Mouse (Mus musculus): ENCODE results near the gene Rptor.

Rptor gene

GRCm38 (mm10) chr11:119692196-119692910, 89.6 kb downstream of the Rptor start:
- DNase-seq: no peak

GRCm38 (mm10) chr11:119692911-119693261, 90.2 kb downstream of the Rptor start:
- DNase-seq: no peak

GRCm38 (mm10) chr11:119694146-119694860, 91.6 kb downstream of the Rptor start:
- DNase-seq: peak in 1 of 2 experiments; percentile 20

- DNase-seq: no peak
Observed at GRCm38 (mm10) chr11:119696401-119696800, 93.7 kb downstream of the Rptor start.

- no peak for DNase-seq
Observed at GRCm38 (mm10) chr11:119705381-119706066, 102.8 kb downstream of the Rptor start.

DNA sequence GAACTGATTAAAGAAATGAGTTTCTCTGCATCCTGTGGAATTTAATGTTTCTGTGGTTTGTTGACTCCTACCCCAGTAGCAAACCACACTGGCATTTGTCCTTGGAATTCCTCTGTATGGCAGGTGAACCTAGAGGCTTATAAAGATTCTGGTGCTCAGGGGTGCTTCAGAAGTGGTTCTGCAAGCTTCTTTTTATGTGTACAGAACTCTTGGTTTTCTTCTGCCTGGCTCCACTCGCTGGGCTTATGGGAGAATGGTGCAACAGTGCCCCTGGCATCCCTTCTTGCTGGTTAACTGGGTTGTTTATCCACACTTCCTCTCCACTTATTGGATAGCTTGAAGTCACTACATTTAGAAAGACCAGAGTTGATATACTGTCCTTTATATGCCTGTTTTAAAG, 104.6 kb downstream of the Rptor start:
- peak; percentile 42 to 68 for DNase-seq

DNA sequence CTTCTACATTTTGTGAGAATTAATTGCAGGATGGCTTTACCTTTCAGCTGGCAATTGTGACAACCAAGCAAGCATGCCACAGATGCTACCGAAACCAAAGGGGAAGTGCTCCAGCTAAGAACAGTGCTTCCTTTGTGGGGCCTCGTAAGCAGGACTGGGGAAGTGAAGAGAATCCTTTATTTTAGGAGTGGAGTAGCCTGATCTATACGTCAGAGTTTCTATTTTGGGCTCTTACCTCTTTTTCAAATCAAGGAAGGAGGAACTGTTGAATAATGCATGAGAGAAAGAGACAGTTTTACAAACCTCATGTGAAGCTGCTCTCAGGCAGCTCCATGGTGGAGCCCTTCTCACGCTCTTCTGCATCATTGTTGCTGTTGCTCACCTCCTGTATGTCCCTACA, 106.5 kb downstream of the Rptor start:
- DNase-seq: no peak

- no peak for DNase-seq
Observed at GRCm38 (mm10) chr11:119710338-119710737, 107.6 kb downstream of the Rptor start.

GRCm38 (mm10) chr11:119710822-119711221, 108.1 kb downstream of the Rptor start:
- DNase-seq: no peak

- no peak for DNase-seq
Observed at GRCm38 (mm10) chr11:119715437-119715836, 112.7 kb downstream of the Rptor start.

GRCm38 (mm10) chr11:119715841-119716596, 113.3 kb downstream of the Rptor start:
- peak in 1 of 2 experiments; percentile 33 for DNase-seq

- peak; percentile 30 to 56 for DNase-seq
Observed at GRCm38 (mm10) chr11:119718115-119718514, 115.4 kb downstream of the Rptor start.

DNA sequence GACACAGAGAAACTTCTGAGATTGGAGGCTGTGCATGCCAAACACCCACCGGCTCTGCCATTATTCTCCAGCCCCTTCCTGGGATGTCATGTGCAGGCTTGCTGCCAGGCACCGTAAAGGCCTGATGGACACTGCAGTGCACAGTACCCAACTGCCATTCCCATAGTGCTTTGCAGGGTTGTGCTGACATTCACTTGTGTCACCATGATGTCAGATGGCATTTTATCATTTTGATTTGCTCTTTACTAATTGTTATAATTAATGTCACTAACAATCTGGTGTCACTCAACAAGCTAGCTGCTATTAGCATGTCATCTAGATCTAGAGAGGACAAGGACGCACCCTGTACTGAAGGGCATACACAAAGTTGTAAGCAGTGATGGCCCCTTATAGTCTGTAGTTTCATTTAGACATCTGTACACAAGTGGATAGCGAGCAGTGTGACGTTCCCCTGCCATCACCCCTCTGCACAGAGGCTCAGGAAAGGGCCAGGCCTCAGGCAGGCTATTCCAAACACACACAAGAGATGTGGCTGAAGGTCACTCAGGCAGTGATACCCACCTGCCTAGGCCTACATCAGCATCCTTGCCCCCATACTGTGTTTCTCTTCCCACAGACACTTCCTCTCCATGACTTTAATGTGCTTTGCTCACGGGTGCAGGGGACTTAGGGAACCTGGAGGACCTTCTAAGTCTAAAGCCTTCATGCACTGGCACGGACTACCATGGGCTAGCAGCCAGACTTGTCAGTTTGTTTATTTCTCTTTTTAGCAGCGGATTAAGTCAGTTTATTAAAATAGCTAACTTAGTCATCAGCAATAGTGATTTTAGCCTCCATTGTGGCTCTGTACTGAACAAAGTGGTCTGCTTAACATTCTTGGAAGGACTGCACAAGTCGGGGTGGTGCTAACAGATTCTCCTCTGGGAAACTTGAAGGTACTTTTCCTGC, 117.7 kb downstream of the Rptor start:
- peak; percentile 44 to 68 for DNase-seq

- no peak for DNase-seq
Observed at GRCm38 (mm10) chr11:119724709-119725108, 122.0 kb downstream of the Rptor start.

DNA sequence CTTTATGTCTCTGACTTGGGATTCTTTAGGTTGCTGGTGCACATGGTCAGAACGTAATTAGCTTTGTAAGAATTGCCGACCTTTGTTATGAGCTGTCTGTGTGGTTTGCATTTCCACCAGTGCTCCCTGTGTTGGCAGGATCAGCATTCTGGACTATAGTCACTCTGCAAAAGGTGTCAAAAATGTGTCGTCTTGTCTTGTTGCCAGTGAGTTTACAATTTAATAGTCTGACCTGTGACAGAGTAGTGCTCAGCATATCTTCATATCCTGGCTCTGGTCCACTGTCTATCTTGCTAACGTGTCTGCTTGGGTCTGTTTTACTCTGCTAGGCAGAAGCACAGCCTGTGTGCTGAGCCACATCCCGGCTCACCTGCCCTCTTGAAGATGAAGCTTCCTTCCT, 128.7 kb downstream of the Rptor start:
- no peak for DNase-seq

- DNase-seq: no peak
Observed at GRCm38 (mm10) chr11:119732362-119732761, 129.7 kb downstream of the Rptor start.

DNA sequence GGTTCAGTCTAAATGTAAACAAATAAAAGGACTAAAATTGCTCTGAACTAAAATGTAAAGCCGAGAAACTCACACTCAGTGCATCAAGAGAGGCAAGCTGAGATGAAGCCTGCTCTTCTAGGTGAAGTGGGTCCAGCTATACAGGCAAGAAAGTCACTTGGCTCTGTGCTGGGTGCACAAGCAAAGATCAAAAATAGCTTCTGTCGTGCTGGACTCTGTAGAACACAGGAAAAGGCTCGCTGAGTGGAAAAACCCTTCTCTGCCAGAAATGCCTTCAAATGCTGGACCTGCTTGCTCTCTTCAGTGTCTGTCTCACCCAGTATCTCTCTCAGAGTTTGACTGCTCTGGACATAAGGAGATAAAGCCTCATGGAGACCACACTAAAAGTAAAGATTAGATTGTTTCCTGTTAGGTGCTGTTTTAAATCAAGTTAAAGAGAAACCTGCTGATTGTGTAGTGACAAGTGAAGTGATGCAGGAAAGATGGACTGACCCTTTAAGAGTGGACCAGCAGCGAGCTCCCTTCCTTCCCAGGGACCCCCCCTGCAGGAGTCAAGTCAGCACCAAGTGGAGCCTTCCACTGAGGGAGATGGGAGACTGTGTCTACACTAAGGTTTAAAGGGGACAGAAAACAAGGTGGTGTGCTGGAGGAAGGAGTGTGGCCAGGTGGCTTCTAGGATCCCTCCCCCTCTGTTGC, 130.4 kb downstream of the Rptor start:
- DNase-seq: no peak

DNA sequence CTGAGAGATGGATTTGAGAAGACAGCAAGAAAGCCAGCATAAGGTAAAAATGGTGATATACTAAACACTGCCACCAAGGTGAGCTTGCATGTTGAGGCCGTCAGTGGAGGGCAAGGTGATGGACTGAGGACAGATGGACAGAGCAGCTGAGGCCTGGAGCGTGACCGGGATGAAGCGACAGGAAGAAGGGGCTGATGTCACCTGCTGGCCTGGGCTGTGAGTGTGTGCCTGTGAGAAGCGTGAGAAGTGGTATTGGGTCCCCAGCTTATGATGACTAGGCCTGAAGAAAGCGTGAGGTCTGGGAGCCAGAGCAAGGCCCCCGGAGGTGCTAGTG, 130.9 kb downstream of the Rptor start:
- DNase-seq: no peak

DNA sequence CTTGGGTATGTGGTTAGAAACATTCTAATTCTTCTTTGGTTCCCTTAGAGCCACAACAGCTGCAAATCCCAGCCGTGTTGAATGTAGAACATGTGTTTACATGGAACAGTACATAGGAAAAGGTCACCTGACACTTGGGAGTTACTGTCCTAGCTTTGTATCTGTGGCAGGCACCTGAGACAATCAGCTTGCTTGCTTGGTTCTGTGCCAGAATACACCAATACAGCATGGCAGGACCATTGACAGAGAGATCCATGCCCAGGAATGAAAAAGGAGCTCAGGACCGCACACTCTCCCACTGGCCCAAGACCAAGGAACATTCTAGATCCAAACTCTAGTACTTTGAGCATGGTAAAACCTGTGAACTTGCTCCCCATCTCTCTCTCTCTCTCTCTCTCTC, 132.4 kb downstream of the Rptor start:
- DNase-seq: no peak

DNA sequence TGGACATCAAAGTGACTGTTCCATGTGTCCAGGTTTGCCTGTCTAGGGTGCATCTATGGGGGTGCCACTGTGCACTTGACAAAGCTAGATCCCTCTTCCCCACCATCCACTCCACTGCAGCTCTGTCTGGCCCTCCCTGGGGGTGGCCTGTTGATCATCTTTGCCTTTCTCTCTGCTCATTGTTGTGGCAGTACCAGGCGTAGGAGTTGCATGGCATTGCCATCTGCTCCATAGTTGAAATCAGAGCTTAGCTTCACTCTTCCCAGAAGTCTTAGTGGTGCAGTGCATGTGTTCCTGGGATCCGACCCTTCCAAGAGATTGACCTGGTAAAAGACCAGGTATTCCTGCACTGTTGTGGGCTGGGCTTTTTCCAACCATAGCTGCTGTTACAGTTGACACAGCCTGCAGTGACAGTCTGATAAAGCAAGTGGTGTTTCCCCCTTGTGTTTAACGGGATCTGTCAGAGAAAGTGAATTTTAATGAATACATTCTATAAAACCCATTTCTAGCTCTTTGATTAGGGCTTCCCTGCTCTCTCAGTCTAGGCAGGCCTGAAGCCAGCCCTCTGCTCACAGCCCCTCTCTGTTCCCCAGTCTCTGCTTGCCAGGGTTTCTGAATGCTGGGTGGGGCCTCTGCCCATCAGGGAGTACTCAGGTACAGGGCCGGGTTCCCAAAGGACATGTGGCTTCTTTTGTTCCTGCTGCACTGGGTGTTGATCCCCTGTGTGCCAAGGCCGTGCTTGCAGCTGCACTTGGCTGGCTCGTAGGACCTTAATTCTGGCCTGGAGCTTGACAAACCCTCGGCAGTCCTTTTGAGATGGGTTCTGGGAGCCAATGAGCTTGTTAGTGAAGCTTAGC, 136.5 kb downstream of the Rptor start:
- DNase-seq: no peak

Data from lung, adult 18-20 months (tissue).